Mouse (Mus musculus) olfactory bulb, adult 2 months (tissue): ENCODE measurements at regions not wholly inside any gene's neighbourhood (a gene's known extent, or its start where the extent isn't known, plus 50 kb on each side); places are given as distances from the start of the nearest gene placed in this dataset.

Source experiments
- CTCF ChIP-seq: fragments of 200-500 bp; IDR thresholded peaks from 2 replicates; pipeline ENCODE4 v1.5.1; 2012; ENCODE audit warnings: low read depth, mild to moderate bottlenecking, low read length, moderate library complexity; ENCODE audit not compliant: insufficient read depth
- POLR2A ChIP-seq: fragments of 200-500 bp; IDR thresholded peaks from 2 replicates; pipeline ENCODE4 v1.6.1; 2012; ENCODE audit warnings: mild to moderate bottlenecking, low read depth, low read length, moderate library complexity; ENCODE audit not compliant: insufficient read depth

- no peak for TF ChIP-seq CTCF
- TF ChIP-seq POLR2A, result no peak
Observed at GRCm38 (mm10) chr10:26577087-26577486, 176.1 kb upstream of the Arhgap18 start.
